Mouse (Mus musculus) brain, embryonic 14.5 days (tissue): ENCODE measurements around the gene Zap70.

Source experiments
- CTCF ChIP-seq: fragments of 200-500 bp; IDR thresholded peaks from 2 replicates; pipeline ENCODE4 v1.5.1; 2012; ENCODE audit warnings: inconsistent platforms, mild to moderate bottlenecking, moderate library complexity, borderline replicate concordance; ENCODE audit not compliant: insufficient read depth, insufficient read length; ENCODE audit errors: extremely low read depth
- POLR2A ChIP-seq: fragments of 200-500 bp; IDR thresholded peaks from 2 replicates; pipeline ENCODE4 v1.6.1; 2012; ENCODE audit warnings: mild to moderate bottlenecking, inconsistent platforms, borderline replicate concordance; ENCODE audit not compliant: poor library complexity, insufficient read depth, insufficient read length, severe bottlenecking; ENCODE audit errors: extremely low read depth

- TF ChIP-seq CTCF (no peak), POLR2A (no peak)
These were observed 5.7 kb downstream of the Zap70 start for GRCm38 (mm10) chr1:36767321-36767720.
